Mouse (Mus musculus) hindbrain, embryonic 16.5 days (tissue): ENCODE results near the gene Dio1. TPM values are rescaled to one million over a fixed set of nuclear protein-coding genes. Genes with fewer than 3 reads are reported as not detected.

Source experiments
- ATAC-seq: fragments of 200-750 bp; cut with Nextera tagmentation; 2 replicates; pipeline ENCODE4 v1.8.0; 2017; ENCODE audit warnings: moderate TSS enrichment, moderate library complexity
- H3K27ac ChIP-seq: fragments of 300-500 bp; sonication (generic); 2 replicates; pipeline ENCODE4 v1.5.1; 2014; ENCODE audit warnings: low read depth, mild to moderate bottlenecking, control low read depth, low read length, moderate library complexity
- H3K27me3 ChIP-seq: fragments of 300-500 bp; sonication (generic); replicated peaks from 2 replicates; pipeline ENCODE4 v1.6.1; 2014; ENCODE audit warnings: low read length; ENCODE audit not compliant: control insufficient read depth, insufficient read depth
- H3K36me3 ChIP-seq: fragments of 300-500 bp; sonication (generic); 2 replicates; pipeline ENCODE4 v1.6.1; 2014; ENCODE audit warnings: mild to moderate bottlenecking, low read length, moderate library complexity, mixed read lengths; ENCODE audit not compliant: control insufficient read depth, insufficient read depth
- H3K4me1 ChIP-seq: fragments of 300-500 bp; sonication (generic); 2 replicates; pipeline ENCODE4 v1.6.1; 2014; ENCODE audit warnings: low read depth, low read length; ENCODE audit not compliant: control insufficient read depth, insufficient read depth
- H3K4me2 ChIP-seq: fragments of 300-500 bp; sonication (generic); 2 replicates; pipeline ENCODE4 v1.6.1; 2014; ENCODE audit warnings: mild to moderate bottlenecking, low read length, control low read depth, moderate library complexity
- H3K4me3 ChIP-seq: fragments of 300-500 bp; sonication (generic); 2 replicates; pipeline ENCODE4 v1.5.1; 2014; ENCODE audit warnings: mild to moderate bottlenecking, low read length, control low read depth, moderate library complexity
- H3K9ac ChIP-seq: fragments of 300-500 bp; sonication (generic); 2 replicates; pipeline ENCODE4 v1.6.1; 2014; ENCODE audit warnings: low read depth, mild to moderate bottlenecking, control low read depth, low read length, moderate library complexity
- H3K9me3 ChIP-seq: fragments of 300-500 bp; sonication (generic); 2 replicates; pipeline ENCODE4 v1.6.1; 2014; ENCODE audit warnings: mild to moderate bottlenecking, low read length, moderate library complexity; ENCODE audit not compliant: control insufficient read depth
- WGBS: fragments of 180-500 bp; shearing (Covaris S2); extraction: QIAGEN DNeasy Blood & Tissue Kit; methylation state at CpG from one replicate; pipeline ENCODE4 v1.1.7; 2014; 5-methylcytosine and 5-hydroxymethylcytosine counted together
- polyA plus RNA-seq: library from polyadenylated mRNA; unstranded; fragments of >200 nt; fragmentation: Nextera tagmentation; extraction: Ambion mirVana; gene quantifications from 2 replicates; pipeline ENCODE4 v1.2.1, GENCODE M21; 2015

The Dio1 gene
- polyA plus RNA-seq, 1 experiment from 2014 or later, result not detected

DNA sequence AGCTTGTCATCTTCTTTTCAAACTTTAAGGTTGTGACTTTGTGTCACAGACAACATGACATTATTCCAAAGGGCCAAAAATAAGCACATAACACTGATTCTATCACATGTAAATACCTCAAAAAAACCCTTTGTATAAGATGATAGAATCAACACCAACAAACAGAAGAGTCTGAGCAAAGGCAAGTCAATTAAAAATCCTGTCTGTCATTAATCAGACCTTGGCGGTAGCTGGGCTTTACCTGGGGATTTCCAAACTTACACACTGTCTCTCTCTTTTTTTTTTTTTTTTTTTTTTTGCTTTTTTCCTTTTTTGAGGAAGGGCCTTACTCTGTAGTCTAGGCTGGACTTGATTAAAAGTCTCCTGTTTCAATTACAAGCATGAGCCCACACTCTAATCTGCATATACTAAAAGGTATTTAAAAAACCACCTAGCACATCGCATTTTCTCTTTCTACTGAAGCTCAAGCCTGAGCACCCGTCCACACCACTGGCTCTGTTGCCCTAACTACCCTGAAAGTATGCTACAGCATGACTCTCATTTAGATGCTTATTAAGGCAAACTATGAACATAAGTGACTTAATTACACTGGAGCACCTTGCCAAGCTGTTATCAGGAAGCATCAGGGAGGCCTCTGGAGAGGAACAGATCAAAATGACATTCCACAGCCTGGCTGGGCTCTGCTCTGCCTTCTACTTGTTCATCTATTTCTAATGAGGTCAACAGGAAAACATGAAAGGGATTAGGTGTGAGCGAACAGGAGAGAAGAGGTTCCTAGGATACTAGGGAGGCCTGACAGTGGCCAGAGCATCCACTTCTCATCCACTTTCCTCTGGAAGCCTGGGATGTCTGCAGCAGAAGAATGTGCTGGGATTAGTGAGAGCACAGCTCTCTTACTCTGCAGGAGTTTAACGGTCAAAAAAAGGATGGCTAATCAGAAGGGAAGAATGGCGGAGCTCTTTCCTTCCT lies 63.3 kb downstream of the Dio1 start:
- no peak overlapping the region for H3K9ac ChIP-seq
- H3K27ac ChIP-seq, result peak overlapping the region; percentile 18; the same call in 1 of the 2 replicates
- no peaks in the 10 kb centered on the region for H3K27me3 ChIP-seq
- ATAC-seq, result peak; percentile 42; the same call in 1 of the 2 replicates
- H3K36me3 ChIP-seq, result peaks cover 26% of the 10 kb centered on the region
- no peaks in the 10 kb centered on the region for H3K9me3 ChIP-seq
- H3K4me2 ChIP-seq, result no peak overlapping the region
- WGBS, result 58% methylated on average over 6 of the region's 6 CpGs
- H3K4me1 ChIP-seq, result peaks cover 4% of the 10 kb centered on the region; the same call in 1 of the 2 replicates
- H3K4me3 ChIP-seq, result no peak overlapping the region

Other genes with a start within 250 kb of the Dio1 start
- gene Mrpl37, start 240.3 kb downstream of the Dio1 start, polyA plus RNA-seq, result 83.2 and 86.8 TPM in 2 replicates
- gene Cyb5rl, start 240.2 kb downstream of the Dio1 start, polyA plus RNA-seq, result 4.4 and 4.7 TPM in 2 replicates
- gene Cdcp2, start 210.3 kb downstream of the Dio1 start, polyA plus RNA-seq, result 0.08 TPM in 1 of 2 replicates, not detected in the other
- gene Tmem59, start 128.8 kb downstream of the Dio1 start, polyA plus RNA-seq, result 383 and 394 TPM in 2 replicates
- gene Tceanc2, start 128.1 kb downstream of the Dio1 start, polyA plus RNA-seq, result 16.5 and 26.4 TPM in 2 replicates
- not detected in 2 replicates for gene Ldlrad1, start 98.0 kb downstream of the Dio1 start, polyA plus RNA-seq
- 52.1 and 54.7 TPM in 2 replicates for gene Lrrc42, start 53.6 kb downstream of the Dio1 start, polyA plus RNA-seq
- gene Hspb11, start 53.6 kb downstream of the Dio1 start, polyA plus RNA-seq, result 31.1 and 36.8 TPM in 2 replicates
- gene Yipf1, start 7.2 kb upstream of the Dio1 start, polyA plus RNA-seq, result 66.0 and 66.1 TPM in 2 replicates
- gene Ndc1, start 60.6 kb upstream of the Dio1 start, polyA plus RNA-seq, result 18.2 and 21.1 TPM in 2 replicates
- gene Glis1, start 127.4 kb upstream of the Dio1 start, polyA plus RNA-seq, result 1.3 and 2.4 TPM in 2 replicates